Mouse (Mus musculus): Measurements from ENCODE around the gene Asap2.

The Asap2 gene

GRCm38 (mm10) chr12:21306721-21307120, 316.5 kb downstream of the Asap2 start:
- no peak for DNase-seq (ENCODE audit: low spot score in 2 of 2)

GRCm38 (mm10) chr12:21312201-21312600, 321.9 kb downstream of the Asap2 start:
- DNase-seq (ENCODE audit: low spot score in 2 of 2) = no peak

GRCm38 (mm10) chr12:21315923-21316868, 325.9 kb downstream of the Asap2 start, which contains the start of gene Iah1:
Gene Iah1 (plus strand): TSS chr12:21316389.
- peak; percentile 87 to 93 for DNase-seq (ENCODE audit: low spot score in 2 of 2)

- no peak for DNase-seq (ENCODE audit: low spot score in 2 of 2)
These were observed 326.6 kb downstream of the Asap2 start for GRCm38 (mm10) chr12:21316869-21317265.

GRCm38 (mm10) chr12:21318143-21318895, 328.1 kb downstream of the Asap2 start:
- peak; percentile 77 to 89 for DNase-seq (ENCODE audit: low spot score in 2 of 2)
